Mouse (Mus musculus) hindbrain, embryonic 12.5 days (tissue): ENCODE measurements at regions not wholly inside any gene's neighbourhood (a gene's known extent, or its start where the extent isn't known, plus 50 kb on each side); places are given as distances from the start of the nearest gene placed in this dataset.

Experiments used
- ATAC-seq: fragments of 200-750 bp; cut with Nextera tagmentation; 2 replicates; pipeline ENCODE4 v1.8.0; 2017; ENCODE audit warnings: moderate TSS enrichment; ENCODE audit not compliant: low FRiP score
- H3K27ac ChIP-seq: fragments of 300-500 bp; sonication (generic); 2 replicates; pipeline ENCODE4 v1.5.1; 2016; ENCODE audit warnings: mild to moderate bottlenecking
- H3K27me3 ChIP-seq: fragments of 300-500 bp; sonication (generic); 2 replicates; pipeline ENCODE4 v1.6.1; 2016; ENCODE audit warnings: mild to moderate bottlenecking
- H3K36me3 ChIP-seq: fragments of 300-500 bp; sonication (generic); 2 replicates; pipeline ENCODE4 v1.6.1; 2016; ENCODE audit warnings: mild to moderate bottlenecking
- H3K4me1 ChIP-seq: fragments of 300-500 bp; sonication (generic); 2 replicates; pipeline ENCODE4 v1.6.1; 2016
- H3K4me2 ChIP-seq: fragments of 300-500 bp; sonication (generic); replicated peaks from 2 replicates; pipeline ENCODE4 v1.6.1; 2016; ENCODE audit warnings: mild to moderate bottlenecking
- H3K4me3 ChIP-seq: fragments of 300-500 bp; sonication (generic); 2 replicates; pipeline ENCODE4 v1.5.1; 2016; ENCODE audit warnings: mild to moderate bottlenecking
- H3K9ac ChIP-seq: fragments of 300-500 bp; sonication (generic); 2 replicates; pipeline ENCODE4 v1.6.1; 2016; ENCODE audit warnings: mild to moderate bottlenecking, moderate library complexity
- H3K9me3 ChIP-seq: fragments of 300-500 bp; sonication (generic); replicated peaks from 2 replicates; pipeline ENCODE4 v1.6.1; 2016; ENCODE audit warnings: mild to moderate bottlenecking
- WGBS: fragments of 180-500 bp; shearing (Covaris S2); methylation state at CpG from one replicate; pipeline ENCODE4 v1.1.7; 2016; 5-methylcytosine and 5-hydroxymethylcytosine counted together

DNA sequence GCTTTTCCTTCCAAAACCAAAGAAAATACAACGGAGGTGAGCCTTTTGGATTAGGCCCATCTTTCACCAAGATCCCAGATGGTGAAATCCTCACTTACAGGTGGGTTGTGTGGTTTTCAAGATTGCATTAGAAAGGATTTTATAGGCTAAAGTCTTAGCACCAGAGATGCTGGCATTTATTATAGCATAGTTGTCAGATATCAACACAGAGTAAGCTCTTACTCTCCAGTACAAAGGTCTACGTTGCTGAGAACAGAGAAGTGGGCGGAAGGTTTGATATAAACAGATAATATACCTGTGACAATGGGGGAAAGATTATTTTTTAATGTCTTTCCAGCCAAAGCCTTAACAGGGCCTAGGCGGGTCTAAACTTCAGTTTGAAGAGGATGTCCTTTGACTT lies 57.4 kb upstream of the Cyp1b1 start:
- Histone ChIP-seq H3K4me2 (peak overlapping the region; percentile 25), H3K4me1 (peaks cover 7% of the 10 kb centered on the region; the same call in 1 of the 2 replicates)
- ATAC-seq: no peak

DNA sequence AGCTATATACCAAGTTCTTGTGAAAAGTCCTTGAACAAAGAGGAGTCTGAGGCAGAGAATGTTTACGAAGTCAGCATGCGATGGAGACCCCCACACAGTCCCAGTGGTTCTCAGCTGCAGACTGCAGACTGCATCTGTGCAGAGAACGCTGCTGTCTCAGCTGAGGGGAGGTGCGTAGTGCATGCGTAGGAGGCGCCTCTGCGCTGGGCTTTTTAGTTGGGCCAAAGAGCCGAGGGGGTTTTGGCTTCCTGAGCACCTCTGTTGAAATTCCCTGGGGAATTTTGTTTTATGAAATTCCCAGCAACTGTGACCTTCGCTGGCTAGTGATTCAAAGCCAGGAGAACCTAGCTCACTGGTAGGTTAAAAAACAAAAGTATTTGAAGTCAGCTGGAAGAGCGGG lies 56.9 kb upstream of the Cyp1b1 start:
- Histone ChIP-seq H3K36me3 (no peaks in the 10 kb centered on the region), H3K9ac (no peak overlapping the region), H3K27ac (no peak overlapping the region), H3K4me1 (peaks cover 7% of the 10 kb centered on the region; the same call in 1 of the 2 replicates), H3K9me3 (no peaks in the 10 kb centered on the region), H3K27me3 (no peaks in the 10 kb centered on the region), H3K4me3 (no peak overlapping the region), H3K4me2 (peak overlapping the region; percentile 25)
- WGBS: 9% methylated on average over 10 of the region's 10 CpGs
- no peak for ATAC-seq

More for the DNA sequence above, 57.4 kb upstream of the Cyp1b1 start:
- no peaks in the 10 kb centered on the region for H3K36me3 ChIP-seq
- no peak overlapping the region for H3K27ac ChIP-seq
- no peaks in the 10 kb centered on the region for H3K9me3 ChIP-seq
- WGBS: 66% methylated on average over 4 of the region's 4 CpGs
- no peaks in the 10 kb centered on the region for H3K27me3 ChIP-seq
- no peak overlapping the region for H3K9ac ChIP-seq
- H3K4me3 ChIP-seq: no peak overlapping the region

DNA sequence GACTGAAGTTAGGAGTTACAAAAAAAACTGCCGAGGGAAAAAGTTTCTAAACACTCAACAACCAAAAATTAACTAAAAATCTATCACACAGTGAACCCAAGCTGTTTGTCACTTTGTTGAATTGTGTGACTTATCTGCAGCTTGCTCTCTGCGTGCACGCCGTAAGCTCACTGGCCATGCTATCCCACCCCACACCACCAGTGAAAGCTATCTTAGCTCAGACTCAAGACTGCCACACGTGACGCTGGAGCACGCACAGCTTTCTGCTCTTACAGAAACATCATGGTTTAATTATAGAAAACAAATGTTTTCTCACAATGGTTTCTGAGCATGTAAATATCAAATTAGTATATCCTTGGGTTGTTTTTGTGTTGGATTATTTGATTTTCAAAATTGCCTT lies 56.0 kb upstream of the Cyp1b1 start:
- Histone ChIP-seq H3K36me3 (no peaks in the 10 kb centered on the region), H3K4me1 (peaks cover 7% of the 10 kb centered on the region; the same call in 1 of the 2 replicates), H3K9me3 (no peaks in the 10 kb centered on the region), H3K9ac (no peak overlapping the region), H3K4me2 (no peak overlapping the region), H3K4me3 (no peak overlapping the region), H3K27ac (no peak overlapping the region), H3K27me3 (no peaks in the 10 kb centered on the region)
- ATAC-seq: no peak
- WGBS: 70% methylated on average over 7 of the region's 7 CpGs

GRCm38 (mm10) chr17:79769824-79770223 lies 55.0 kb upstream of the Cyp1b1 start:
- H3K9me3 ChIP-seq: no peaks in the 10 kb centered on the region
- no peak overlapping the region for H3K4me2 ChIP-seq
- H3K36me3 ChIP-seq: no peaks in the 10 kb centered on the region
- no peaks in the 10 kb centered on the region for H3K27me3 ChIP-seq
- H3K4me3 ChIP-seq: no peak overlapping the region
- ATAC-seq: no peak
- no peak overlapping the region for H3K9ac ChIP-seq
- WGBS: 83% methylated on average over 6 of the region's 6 CpGs
- no peak overlapping the region for H3K27ac ChIP-seq
- peaks cover 7% of the 10 kb centered on the region; the same call in 1 of the 2 replicates for H3K4me1 ChIP-seq

DNA sequence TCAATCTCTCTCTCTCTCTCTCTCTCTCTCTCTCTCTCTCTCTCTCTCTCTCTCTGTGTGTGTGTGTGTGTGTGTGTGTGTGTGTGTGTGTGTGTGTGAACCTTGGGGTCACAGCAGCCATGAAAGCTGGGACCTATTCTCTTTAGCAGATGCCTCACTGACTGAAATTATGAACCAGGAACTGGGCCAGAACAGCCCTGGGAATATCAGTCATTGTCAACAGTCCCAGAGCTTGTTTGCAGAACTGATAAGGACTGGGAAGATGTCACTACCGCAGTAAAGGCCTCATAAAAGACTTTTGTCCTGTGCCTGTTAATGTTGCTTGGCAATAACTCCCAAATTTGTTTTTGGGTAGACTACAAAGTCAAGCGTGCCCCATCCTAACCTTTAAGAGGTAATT lies 53.2 kb upstream of the Cyp1b1 start:
- no peaks in the 10 kb centered on the region for H3K27me3 ChIP-seq
- H3K4me3 ChIP-seq: no peak overlapping the region
- no peak overlapping the region for H3K9ac ChIP-seq
- WGBS: 78% methylated on average over 2 of the region's 2 CpGs
- no peak overlapping the region for H3K27ac ChIP-seq
- no peaks in the 10 kb centered on the region for H3K9me3 ChIP-seq
- H3K36me3 ChIP-seq: no peaks in the 10 kb centered on the region
- no peak overlapping the region for H3K4me2 ChIP-seq
- H3K4me1 ChIP-seq: peaks cover 7% of the 10 kb centered on the region; the same call in 1 of the 2 replicates
- ATAC-seq: no peak

- 82% methylated on average over 7 of the region's 7 CpGs for WGBS
- Histone ChIP-seq H3K4me3 (no peak overlapping the region), H3K27me3 (no peaks in the 10 kb centered on the region), H3K36me3 (no peaks in the 10 kb centered on the region), H3K9ac (no peak overlapping the region), H3K9me3 (no peaks in the 10 kb centered on the region), H3K4me2 (no peak overlapping the region), H3K4me1 (no peaks in the 10 kb centered on the region), H3K27ac (no peak overlapping the region)
- ATAC-seq: no peak
Measured at GRCm38 (mm10) chr17:79765061-79765794, 50.4 kb upstream of the Cyp1b1 start.
